16 mouse cellular contexts compared by ENCODE assay signal in the genomic region with DNA sequence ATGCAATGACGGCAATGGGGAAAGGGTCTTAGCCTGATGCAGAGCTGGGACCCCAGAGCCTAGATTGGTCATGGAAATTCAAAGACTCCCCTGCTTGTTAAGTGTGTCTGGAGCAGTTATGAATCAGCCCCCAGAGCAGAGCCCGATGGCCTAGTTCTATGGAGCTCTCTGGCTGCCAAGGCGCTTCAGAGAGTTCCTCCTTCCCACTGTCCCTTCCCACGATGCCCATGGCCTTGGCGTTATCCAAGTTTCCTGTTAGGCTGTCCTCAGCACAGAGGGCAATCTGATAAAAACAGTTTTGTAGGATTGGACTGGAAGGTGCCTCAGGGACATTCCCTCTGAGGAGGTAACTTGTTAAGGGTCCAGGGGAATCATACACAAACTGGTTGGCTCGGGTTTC.
"Had no signal": no experiment of that assay in that cellular context is flagged by ENCODE, and none has a peak within 500 bp of the region (broad histone marks: within the 10 kb centered on the region; RNA-seq: fewer than 3 reads in every experiment).

No protein-coding gene starts in this region.

- DNase-seq: kidney, adult 2 months; kidney, postnatal 25 days; layer of hippocampus, adult 9-11 months; liver, embryonic 13.5 days; lung, adult 2 months; retina, postnatal 1 day; right cerebral cortex, postnatal 25 days; thymus, adult 18-20 months; thymus, postnatal 36 days had no signal

- H3K36me3 ChIP-seq: liver, embryonic 13.5 days; midbrain, embryonic 13.5 days; neural tube, embryonic 12.5 days; neural tube, embryonic 15.5 days had no signal

- ATAC-seq: intestine, postnatal 0 days; midbrain, embryonic 13.5 days had no signal

- H3K27me3 ChIP-seq: liver, embryonic 13.5 days; neural tube, embryonic 15.5 days had no signal

- H3K27ac ChIP-seq: kidney, postnatal 0 days; layer of hippocampus, adult 2 months; liver, embryonic 13.5 days; macrophage; midbrain, embryonic 13.5 days; neural tube, embryonic 12.5 days; neural tube, embryonic 15.5 days had no signal

- H3K4me2 ChIP-seq: liver, embryonic 13.5 days; midbrain, embryonic 13.5 days; neural tube, embryonic 12.5 days; neural tube, embryonic 15.5 days had no signal

- H3K9ac ChIP-seq: liver, embryonic 13.5 days; midbrain, embryonic 13.5 days; neural tube, embryonic 12.5 days; neural tube, embryonic 15.5 days had no signal

- H3K9me3 ChIP-seq: liver, embryonic 13.5 days; midbrain, embryonic 13.5 days; neural tube, embryonic 12.5 days; neural tube, embryonic 15.5 days had no signal

- H3K4me3 ChIP-seq: layer of hippocampus, adult 2 months; liver, embryonic 13.5 days; midbrain, embryonic 13.5 days; neural tube, embryonic 12.5 days; neural tube, embryonic 15.5 days had no signal
